Mouse (Mus musculus) spleen, adult 12 weeks (tissue): ENCODE results near the gene Lef1.

ENCODE experiments used
- DNase-seq: peaks from one replicate; pipeline ENCODE4 v3.0.0; 2022; ENCODE audit warnings: low spot score

The Lef1 gene

GRCm38 (mm10) chr3:131139345-131140090, 29.2 kb downstream of the Lef1 start:
- no peak for DNase-seq

DNA sequence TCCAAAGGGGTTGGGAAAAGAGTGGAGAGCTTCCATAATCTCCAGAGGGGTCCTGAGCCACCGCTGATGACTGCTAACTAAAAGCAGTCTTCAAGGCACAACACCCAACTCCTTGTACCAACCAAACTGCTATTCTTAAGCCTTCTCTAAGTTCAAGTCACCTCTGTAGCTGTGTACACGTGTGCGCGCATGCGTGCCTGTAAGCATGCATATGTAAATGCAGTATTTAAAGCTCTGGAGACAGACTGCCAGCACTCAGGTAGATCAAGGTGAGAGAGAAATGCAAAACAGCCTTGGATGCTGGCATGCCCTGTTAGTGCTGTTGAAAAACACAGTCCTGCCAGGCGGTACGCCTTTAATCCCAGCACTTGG, 29.8 kb downstream of the Lef1 start:
- DNase-seq, result no peak

- no peak for DNase-seq
Measured at GRCm38 (mm10) chr3:131141546-131141945, 31.3 kb downstream of the Lef1 start.

- no peak for DNase-seq
Measured at GRCm38 (mm10) chr3:131144250-131144649, 34.0 kb downstream of the Lef1 start.

- no peak for DNase-seq
Measured at GRCm38 (mm10) chr3:131152921-131153320, 42.6 kb downstream of the Lef1 start.

DNA sequence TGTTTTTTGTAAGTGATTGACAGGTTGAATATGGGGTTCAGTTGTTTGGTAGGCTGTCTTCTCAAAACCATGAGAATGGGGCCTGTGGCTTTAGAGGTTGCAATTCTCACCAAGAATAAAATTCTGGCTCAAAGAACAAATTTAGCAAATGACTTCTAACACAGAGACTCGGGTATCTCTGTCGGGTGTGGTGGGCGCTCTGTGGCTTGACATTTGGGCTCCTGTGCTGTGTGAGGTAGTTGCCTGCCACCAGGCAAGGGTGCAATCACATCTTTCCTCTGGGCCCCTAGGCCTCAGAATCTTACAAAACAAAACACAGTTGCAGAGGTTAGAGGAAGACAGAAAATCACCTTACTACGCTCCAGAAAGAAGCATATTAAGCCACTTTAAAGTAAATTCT, 43.6 kb downstream of the Lef1 start:
- no peak for DNase-seq

GRCm38 (mm10) chr3:131154576-131154975, 44.3 kb downstream of the Lef1 start:
- DNase-seq, result no peak

DNA sequence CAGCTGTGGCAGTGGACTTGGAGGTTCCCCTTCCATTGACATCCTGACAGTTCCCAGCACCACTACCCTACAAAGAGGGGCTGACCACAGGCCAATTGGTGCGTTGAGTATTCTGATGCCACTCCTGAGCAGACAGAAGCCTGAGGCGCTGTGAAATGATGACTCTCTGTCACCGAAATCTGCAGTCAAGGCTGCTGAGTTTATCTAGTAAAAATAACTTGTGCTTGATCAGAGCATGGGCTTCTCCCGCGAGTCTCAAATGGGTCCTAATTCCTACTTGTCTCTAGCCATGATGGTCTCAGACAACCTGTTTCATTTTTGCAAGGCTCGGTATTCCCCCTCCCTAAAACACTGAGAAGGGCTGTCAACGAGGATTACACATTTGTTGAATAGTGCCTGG, 44.8 kb downstream of the Lef1 start:
- no peak for DNase-seq

DNA sequence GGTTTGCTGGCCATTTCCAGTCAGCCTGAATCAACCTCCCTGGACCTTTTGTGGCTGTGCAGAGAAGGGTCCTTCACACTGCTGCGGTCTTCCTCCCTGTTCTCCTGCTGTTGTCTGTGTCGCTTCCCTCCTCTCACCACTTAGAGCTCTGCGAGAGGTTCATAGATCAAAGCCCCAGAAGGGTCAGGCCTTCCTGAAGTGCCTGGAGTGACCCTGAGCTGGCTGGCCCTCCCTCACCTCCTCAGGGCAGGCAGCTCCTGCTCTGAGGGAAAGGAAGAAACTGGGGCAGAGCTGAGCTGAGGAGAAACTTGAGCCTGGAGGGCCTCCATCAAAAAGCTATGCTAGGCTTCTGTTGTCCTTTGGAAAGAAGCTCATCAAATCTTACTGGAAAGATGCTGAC, 45.4 kb downstream of the Lef1 start:
- no peak for DNase-seq

- no peak for DNase-seq
Measured at GRCm38 (mm10) chr3:131156377-131156776, 46.1 kb downstream of the Lef1 start.

DNA sequence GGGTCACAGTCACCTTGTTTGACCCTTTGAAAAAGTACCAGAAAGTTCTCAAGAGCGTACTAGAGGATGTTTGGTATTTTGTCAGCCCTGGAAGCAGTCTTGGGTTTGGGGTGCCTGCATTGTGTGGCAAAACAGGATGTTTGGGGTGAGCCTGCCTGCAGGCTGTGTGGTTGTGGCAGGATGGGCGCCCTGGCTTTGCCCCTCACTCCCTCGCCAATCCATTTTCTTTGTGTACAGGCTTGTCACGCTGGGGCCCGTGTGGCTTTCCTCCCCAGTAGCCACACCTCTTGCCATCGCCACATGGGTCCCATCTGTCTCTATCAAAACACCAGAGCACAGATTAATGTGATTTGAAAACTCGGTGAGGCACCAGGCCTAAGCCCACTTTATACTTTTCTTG, 47.2 kb downstream of the Lef1 start:
- peak; percentile 42 for DNase-seq

DNA sequence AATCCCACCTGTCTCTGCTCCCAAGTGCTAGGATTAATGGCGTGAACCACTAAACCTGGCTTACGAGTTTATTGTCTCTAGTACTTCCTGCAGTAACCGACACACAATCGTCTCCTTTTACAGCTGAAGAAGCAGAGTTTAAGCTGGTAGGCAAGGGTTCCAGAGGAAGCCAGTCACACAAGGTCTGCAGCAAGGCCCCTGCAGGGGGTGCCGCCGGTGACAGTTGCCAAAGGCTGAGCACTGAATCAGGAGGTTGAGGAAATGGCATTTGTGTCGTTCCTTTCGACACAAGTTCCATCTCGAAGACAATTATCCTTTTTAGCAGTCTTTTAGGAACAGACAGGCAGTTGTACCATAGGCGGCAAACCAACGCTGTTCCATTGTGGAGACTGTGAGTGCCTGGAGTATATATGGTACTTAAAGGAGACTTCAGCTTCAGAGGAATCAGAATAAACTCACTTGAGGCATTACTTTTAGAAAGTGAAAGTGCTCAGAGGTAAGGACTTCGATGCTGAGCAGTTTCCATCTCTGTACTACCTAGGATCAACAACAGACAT, 49.0 kb downstream of the Lef1 start:
- no peak for DNase-seq

DNA sequence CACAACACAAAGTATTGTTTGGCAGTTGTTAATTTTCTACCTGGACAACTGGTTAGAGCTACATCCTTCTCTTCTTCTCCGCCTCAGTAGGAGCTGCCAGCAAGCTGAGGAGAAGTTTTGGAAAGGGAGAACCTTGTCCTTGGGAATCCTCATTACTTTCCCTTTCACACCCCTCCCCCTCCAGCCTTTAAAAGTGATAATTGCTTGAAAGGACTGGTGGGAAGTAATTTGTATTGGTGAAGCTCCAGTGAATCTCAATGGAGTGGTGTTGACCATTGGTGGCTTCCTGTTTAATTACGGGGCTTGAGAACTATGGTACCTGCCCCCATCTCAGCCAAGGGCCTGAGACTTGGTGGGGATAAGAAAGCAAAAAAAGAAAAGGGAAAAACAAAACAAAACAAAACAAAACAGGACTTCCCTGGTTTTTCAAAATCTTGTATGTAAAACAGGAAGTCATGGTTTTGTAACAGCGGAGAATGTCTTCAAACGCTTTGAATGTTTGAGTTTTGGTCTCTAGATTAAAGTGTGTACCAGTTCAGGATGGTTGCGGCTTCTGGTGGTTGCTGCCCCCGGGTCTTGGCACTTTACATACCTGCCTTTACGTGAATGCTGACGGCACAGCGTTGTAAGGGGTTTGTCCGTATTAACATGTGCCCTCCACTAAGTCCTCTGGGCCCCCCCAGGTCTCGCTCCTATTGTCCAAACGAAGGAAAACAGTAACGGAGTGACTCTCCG, 49.8 kb downstream of the Lef1 start:
- DNase-seq, result no peak

DNA sequence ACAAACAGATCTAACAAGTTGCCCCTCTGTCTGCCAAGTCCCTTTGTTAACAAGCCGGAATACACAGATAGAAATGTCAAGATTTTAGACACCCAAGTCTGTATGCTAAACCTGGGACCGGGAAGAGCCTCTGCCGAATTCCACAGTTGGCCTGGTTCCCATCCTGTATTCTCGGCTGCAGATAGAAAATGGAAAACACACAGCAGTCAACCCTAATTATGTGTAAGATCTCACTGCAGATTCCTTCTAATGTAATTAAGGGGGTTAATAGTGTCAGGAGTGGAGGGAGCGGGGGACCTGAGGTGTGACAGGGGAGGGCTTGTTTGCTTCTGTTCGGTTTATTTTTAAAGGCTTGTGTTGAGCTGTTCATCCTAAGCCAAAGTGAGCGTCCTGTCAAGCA, 50.6 kb downstream of the Lef1 start:
- DNase-seq, result no peak

DNA sequence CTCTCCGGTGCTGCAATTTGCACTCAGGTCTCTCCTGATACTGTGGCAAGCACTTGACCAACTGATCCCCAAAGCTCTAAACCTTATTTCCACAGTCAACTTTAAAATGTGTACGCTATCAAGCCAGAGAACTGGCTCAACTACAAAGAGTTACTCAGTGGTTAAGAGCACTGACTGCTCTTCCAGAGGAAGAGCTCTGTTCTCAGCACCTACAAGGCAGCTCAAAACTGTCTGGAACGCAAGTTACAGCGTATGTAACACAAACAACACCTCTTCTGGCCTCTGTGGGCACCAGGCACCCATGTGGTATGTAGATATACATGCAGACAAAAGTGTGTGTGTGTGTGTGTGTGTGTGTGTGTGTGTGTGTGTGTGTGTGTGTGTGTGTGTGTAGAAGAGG, 57.5 kb downstream of the Lef1 start:
- DNase-seq, result no peak

GRCm38 (mm10) chr3:131169161-131169560, 58.9 kb downstream of the Lef1 start:
- no peak for DNase-seq

DNA sequence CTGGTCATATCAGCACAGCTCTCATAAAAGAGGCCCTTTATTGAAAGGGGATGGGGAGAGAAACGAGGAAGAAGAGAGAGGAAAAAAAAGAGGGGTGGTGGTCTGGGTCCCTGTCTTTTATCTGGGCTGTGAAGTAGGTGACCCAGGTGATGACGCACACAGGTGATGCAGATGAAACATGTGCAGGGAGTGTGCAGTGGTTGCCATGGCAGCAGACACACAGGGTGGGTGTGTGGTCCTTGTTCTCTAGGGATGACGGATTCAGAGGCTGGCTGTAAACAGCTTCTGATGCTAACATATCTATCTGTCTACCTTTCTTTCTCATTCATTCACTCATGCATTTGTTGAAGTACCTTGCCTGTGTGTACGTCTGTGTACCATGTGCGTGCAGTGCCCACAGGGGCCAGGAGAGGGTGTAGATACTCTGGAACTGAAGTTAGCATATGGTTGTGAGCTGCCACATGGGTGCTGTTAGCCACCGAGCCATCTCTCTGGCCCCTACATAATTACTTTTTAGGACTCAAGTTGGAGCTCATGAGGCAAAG, 59.9 kb downstream of the Lef1 start:
- no peak for DNase-seq

DNA sequence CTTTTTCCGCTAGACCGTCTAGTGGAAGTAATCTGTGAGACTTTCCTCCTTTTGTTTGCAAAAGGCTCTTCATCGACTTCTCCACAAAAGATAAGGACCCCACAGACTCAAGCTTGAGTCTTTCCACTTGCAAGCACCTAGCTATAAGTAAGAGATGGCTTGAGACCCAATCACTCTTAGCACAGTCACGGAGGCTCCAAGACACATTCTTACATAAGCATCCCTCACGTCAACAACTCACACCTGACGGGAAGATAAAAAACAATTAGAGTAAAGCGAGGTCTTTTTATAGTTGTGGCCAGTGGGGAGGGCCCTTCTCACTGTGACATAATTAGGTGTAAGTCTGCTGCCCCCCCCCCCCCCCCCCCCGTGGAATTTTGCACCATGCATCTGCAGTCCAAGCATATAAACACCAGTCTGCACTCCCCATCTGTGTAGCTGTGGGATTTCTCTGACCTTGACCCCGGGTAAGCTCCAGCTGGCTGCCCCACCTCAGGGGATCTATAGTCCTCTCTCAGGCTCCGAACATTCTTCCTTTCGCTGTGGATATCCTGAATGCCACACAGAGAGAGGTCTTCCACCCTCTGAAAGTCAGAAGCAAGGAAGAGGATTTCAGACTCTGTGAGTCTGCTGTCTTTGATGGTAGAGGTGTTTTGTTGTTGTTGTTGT, 61.2 kb downstream of the Lef1 start:
- DNase-seq, result no peak

- DNase-seq, result no peak
Measured at GRCm38 (mm10) chr3:131172293-131172692, 62.0 kb downstream of the Lef1 start.

DNA sequence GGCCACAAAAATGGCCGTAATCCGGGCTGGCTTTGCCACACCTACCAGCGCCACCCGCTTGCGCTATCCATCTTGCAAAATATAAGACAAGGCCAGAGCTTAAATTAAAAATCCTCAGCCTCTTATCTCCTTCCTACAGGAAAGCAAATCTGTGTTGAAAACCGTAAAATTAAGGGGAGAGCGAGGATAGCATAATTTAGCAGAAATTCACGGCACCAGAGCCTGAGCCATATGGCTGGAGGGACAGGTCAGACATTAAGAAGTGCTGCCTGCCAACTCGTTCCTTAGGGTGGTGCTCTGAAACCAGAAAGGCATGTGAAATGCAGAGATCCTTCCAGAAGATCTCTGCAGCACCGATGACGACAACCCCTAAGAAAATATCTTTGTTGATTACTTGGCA, 70.7 kb downstream of the Lef1 start:
- DNase-seq, result no peak

DNA sequence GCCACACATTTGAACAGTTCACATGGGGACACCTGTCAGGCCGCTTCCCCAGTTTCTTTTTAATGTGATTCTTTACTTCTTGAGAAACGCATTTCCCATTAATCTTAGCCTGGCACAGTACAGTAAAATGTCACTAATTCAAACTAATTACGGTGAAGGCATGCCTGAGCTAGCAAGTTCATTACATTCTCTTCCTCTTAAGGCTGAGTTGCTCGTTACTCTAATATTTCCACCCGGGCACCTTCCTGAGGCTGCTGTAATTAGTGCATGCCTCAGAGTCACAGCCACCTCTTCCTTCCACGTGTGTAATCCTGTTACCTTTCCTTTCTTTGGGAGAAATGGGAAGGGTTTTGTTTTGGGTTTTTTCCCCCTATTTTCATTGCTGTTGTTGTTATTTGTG, 71.9 kb downstream of the Lef1 start:
- no peak for DNase-seq

DNA sequence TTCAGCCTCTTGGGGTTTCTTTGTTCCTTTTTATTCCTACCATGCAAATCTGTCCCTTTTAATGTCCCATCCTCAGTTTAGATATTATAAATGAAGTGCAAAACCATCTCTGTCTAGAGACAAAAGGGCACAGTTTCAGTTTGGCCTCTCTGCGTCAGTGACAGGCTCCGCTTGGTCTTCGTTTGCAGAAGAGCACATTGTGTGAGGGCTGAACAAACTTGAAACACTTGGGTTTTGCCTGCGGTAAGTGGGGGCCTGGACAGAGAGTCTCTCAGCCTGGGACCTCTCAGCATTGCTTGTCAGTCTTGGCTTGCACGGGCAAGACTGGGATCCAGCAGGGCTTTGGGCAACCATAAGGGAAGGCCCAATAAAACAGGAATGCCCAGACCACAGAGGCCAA, 75.9 kb downstream of the Lef1 start:
- no peak for DNase-seq

- DNase-seq, result no peak
Measured at GRCm38 (mm10) chr3:131190239-131190638, 80.0 kb downstream of the Lef1 start.
